Mouse (Mus musculus): ENCODE data around the gene Tpcn2.
A peak's percentile ranks its signal among the peaks of the same experiment; 100 is the strongest.

Gene Tpcn2

GRCm38 (mm10) chr7:145298666-145299490, 15.1 kb upstream of the Tpcn2 start:
- DNase-seq, result no peak

- no peak for DNase-seq
Observed at GRCm38 (mm10) chr7:145293859-145294258, 10.0 kb upstream of the Tpcn2 start.

DNA sequence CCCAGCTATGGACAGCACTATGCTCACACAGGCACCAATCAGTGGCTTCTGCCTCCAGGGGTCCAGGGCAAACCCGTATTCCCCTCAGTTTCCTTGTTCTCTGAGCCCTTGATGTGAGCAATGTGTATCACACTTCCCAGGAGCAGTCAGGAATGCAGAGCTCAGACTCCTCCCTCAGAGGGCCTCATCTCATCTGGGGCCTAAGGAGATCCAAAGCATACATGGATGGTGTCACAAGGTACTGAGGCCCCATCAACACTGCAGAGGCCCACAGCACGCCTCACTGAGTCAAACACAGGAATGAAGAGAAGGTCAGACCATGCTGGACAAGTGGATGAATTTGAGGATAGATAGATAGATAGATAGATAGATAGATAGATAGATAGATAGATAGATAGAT, 8.9 kb upstream of the Tpcn2 start:
- DNase-seq, result no peak

- DNase-seq, result no peak
Observed at GRCm38 (mm10) chr7:145291847-145292246, 8.0 kb upstream of the Tpcn2 start.

GRCm38 (mm10) chr7:145289302-145289701, 5.5 kb upstream of the Tpcn2 start:
- no peak for DNase-seq

GRCm38 (mm10) chr7:145287410-145287809, 3.6 kb upstream of the Tpcn2 start:
- DNase-seq, result no peak

DNA sequence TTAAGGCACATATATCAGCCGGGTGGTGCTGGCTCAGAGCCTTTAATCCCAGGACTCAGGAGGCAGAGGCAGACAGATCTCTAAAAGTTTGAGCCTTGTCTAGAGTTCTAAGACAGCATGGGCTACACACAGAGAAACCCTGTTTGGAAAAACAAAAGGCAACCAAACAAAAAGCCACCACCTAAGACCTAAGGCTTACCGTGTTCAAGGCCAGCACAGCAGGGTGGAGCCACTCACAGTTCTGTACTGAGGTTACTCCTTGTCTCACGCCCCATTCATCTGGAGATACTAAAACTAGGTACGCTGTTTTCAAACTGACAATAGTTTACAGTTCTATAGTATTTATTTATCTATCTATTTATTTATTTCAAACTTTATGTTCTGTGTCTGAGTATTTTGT, 1.7 kb upstream of the Tpcn2 start:
- no peak for DNase-seq

DNA sequence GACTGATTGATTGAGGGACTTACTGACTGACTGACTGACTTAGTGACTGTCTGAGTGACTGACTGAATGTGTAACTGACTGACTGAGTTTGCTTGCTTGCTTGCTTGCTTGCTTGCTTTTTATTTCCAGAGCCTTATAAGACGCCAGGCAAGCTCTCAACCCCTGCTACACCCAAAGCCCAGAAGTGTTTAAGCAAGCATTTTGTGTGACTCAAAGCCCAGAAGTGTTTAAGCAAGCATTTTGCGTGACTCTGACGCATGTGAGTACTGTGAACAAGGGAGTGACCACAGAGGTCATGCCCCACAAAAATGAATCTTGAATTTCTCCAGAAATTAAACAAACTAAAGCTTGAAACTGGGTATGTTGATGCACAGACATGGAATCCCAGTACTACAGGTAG, 482 bp upstream of the Tpcn2 start:
- DNase-seq, result no peak

GRCm38 (mm10) chr7:145283041-145283440, 770 bp downstream of the Tpcn2 start:
- no peak for DNase-seq

GRCm38 (mm10) chr7:145281396-145281795, 2.4 kb downstream of the Tpcn2 start:
- no peak for DNase-seq

DNA sequence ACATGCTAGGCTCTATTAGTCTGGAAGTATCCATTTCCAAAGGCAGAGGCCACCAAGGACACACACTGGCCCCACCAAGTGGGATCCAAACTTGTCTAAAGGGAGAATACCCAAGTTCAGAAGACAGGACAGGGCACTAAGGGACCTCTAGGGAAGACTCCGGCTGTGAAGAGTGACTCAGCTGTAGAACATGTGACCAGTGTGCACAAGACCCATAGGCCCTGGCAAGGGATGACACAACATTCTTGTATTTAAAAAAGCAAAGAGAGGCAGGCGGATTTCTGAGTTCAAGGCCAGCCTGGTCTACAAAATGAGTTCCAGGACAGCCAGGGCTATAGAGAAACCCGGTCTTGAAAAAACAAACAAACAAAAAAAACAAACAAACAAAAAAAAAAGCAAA, 8.3 kb downstream of the Tpcn2 start:
- DNase-seq, result no peak

- no peak for DNase-seq
Observed at GRCm38 (mm10) chr7:145270955-145271354, 12.9 kb downstream of the Tpcn2 start.

GRCm38 (mm10) chr7:145268890-145269289, 14.9 kb downstream of the Tpcn2 start:
- no peak for DNase-seq

DNA sequence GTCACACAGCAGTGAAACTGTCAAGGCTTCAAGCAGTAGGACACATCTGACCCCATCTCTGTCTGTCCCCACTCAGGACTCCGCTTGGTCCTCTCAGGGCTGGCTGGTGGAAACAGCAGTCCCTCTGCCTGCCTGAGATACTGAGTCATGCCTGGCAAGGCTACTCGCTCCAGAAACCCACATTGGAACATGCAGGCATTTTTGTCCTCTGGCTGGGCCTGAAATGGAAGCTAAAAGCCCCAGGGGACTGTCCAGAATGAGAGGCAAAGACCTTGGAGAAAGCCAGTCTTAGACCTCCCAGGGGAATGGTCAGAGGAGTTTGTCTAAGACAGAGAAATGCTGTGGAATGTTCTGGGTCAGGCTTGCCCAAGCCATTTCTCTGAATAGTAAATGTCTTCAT, 17.8 kb downstream of the Tpcn2 start:
- DNase-seq, result no peak

DNA sequence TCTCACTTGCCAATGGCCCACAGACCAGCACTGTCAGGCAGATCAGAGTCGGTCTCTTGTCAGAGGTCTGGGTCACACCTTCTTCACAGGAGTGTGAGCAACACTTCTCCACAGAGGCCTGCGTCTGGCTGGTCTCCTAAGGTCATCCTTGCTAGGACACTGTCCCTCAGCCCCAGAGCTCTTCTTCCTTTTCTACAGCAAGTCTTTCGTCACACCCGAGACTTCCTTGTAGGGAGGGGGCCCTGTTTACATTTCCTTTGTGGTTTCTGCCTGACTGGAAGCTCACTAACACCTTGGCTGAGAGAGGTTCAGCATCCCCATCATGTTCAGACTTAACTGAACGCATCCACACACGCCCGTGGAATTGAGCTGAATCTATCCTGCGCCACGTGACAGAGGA, 19.6 kb downstream of the Tpcn2 start:
- no peak for DNase-seq

DNA sequence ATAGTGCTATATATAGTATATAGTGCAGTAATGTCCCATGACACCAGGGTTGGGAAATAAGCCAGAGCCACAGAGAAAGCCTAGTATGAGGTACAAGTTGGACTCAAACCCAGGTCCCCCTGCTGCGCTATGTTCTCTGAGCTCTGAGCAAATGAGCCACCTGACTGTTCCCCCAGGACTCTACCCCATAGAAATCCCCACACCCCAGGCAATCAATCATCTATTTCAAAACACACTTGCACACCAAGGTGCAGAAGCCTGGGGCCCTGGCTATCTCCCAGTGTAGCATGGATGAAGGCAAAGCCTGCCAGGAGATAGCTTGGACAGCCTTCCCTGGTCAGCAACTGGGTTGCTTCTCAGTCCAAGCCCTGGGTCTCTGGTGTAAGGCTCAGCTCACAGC, 27.7 kb downstream of the Tpcn2 start:
- DNase-seq, result no peak

- no peak for DNase-seq
Observed at GRCm38 (mm10) chr7:145253986-145254630, 29.7 kb downstream of the Tpcn2 start.

- DNase-seq, result peak; percentile 68
Observed at GRCm38 (mm10) chr7:145252715-145253476, 30.9 kb downstream of the Tpcn2 start.

GRCm38 (mm10) chr7:145250225-145250624, 33.6 kb downstream of the Tpcn2 start:
- DNase-seq, result no peak

GRCm38 (mm10) chr7:145248911-145249310, 34.9 kb downstream of the Tpcn2 start:
- DNase-seq, result no peak

GRCm38 (mm10) chr7:145242851-145243712, 40.7 kb downstream of the Tpcn2 start:
- DNase-seq, result peak; percentile 65

DNA sequence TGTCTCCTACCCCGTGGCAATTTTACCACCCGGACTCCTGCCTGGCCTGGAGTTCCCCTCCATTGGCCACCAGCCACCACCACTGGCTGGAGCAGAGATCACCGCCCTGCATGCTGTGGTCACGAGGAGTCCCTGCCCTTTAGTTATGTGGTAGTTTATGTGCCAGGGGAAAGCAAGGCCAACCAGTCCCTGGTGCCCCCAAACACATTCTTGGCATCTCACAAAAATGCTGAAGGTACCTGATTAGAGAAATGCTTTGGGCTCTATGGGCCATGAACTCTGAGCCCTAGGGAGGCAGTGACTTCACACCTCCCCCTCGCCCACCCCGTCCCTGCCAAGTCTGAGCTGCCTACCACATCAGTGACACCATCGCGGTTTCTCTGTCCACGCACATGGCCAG, 41.8 kb downstream of the Tpcn2 start:
- no peak for DNase-seq

GRCm38 (mm10) chr7:145240929-145241328, 42.9 kb downstream of the Tpcn2 start:
- DNase-seq, result no peak
